Mouse (Mus musculus): Measurements from ENCODE around the gene Bphl. TPM values are rescaled to one million over a fixed set of nuclear protein-coding genes. Genes with fewer than 3 reads are reported as not detected.

The Bphl gene
- polyA plus RNA-seq, 1 experiment: 0.17 TPM

GRCm38 (mm10) chr13:34021998-34022397, 15.4 kb upstream of the Bphl start:
- peaks cover 5% of the 10 kb centered on the region for H3K9me3 ChIP-seq (ENCODE audit: control insufficient read depth, low read length)
- H3K27me3 ChIP-seq (ENCODE audit: control insufficient read depth): no peaks in the 10 kb centered on the region
- H3K36me3 ChIP-seq (ENCODE audit: control insufficient read depth): peaks cover 82% of the 10 kb centered on the region
- TF ChIP-seq GATA1 (IDR thresholded peaks at IDR 0.05; ENCODE audit: low read length): no peak
- TF ChIP-seq TAL1 (IDR thresholded peaks at IDR 0.05; ENCODE audit: low read length): no peak
- no peak overlapping the region for H3K4me3 ChIP-seq (replicated peaks)
- H3K4me1 ChIP-seq (ENCODE audit: control insufficient read depth): no peaks in the 10 kb centered on the region

DNA sequence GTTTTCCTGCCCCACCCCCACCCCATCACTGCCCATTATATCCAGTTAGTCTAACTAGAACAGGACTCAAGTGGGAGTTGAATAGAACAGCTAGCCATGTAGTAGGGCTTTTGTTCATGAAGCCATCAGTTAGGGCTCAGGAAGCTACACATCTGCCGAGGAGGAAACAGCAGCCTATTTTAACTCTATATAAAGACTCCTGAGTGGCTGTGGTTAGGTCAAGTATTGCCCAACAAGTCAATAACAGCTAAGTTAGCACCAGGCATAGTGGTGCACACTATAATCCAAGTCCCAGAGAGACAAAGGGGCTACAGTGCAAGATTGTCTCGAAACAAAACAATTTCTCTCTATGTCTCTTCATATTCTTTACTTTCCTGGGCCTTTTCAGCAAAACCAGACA, 5.4 kb upstream of the Bphl start:
- no peak overlapping the region for H3K4me3 ChIP-seq (replicated peaks)
- peaks cover 3% of the 10 kb centered on the region for H3K4me1 ChIP-seq (ENCODE audit: control insufficient read depth)
- H3K9me3 ChIP-seq (ENCODE audit: control insufficient read depth, low read length): no peaks in the 10 kb centered on the region
- peaks cover 73% of the 10 kb centered on the region for H3K36me3 ChIP-seq (ENCODE audit: control insufficient read depth)
- TF ChIP-seq TAL1 (IDR thresholded peaks at IDR 0.05; ENCODE audit: low read length): no peak
- no peak for TF ChIP-seq GATA1 (IDR thresholded peaks at IDR 0.05; ENCODE audit: low read length)
- no peaks in the 10 kb centered on the region for H3K27me3 ChIP-seq (ENCODE audit: control insufficient read depth)

GRCm38 (mm10) chr13:34035424-34035823, 2.0 kb upstream of the Bphl start:
- peaks cover 42% of the 10 kb centered on the region for H3K36me3 ChIP-seq (ENCODE audit: control insufficient read depth)
- no peak for TF ChIP-seq TAL1 (IDR thresholded peaks at IDR 0.05; ENCODE audit: low read length)
- no peak for TF ChIP-seq GATA1 (IDR thresholded peaks at IDR 0.05; ENCODE audit: low read length)
- H3K4me3 ChIP-seq (replicated peaks): no peak overlapping the region
- H3K27me3 ChIP-seq (ENCODE audit: control insufficient read depth): no peaks in the 10 kb centered on the region
- H3K9me3 ChIP-seq (ENCODE audit: control insufficient read depth, low read length): peaks cover 2% of the 10 kb centered on the region; the same call in 1 of the 2 replicates
- H3K4me1 ChIP-seq (ENCODE audit: control insufficient read depth): peaks cover 16% of the 10 kb centered on the region

DNA sequence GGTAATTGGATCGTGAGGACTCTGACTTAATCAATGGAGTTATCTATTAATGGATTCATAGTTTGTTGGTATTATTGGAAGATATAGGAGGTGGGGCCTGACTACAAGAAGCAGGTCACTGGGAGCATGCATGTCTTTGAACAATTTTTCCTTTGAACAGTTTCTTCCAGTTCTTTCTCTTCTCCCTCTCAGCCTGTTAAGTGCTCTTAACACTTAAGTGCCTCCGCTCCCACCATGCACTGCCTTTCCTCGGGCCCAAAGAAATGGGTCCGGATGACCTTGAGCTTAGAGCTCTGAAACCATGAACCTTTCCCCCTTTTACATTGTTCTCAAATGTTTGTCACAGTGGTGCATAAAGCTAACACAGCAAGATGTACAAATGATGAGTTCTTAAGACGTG, 671 bp upstream of the Bphl start:
- TF ChIP-seq TAL1 (IDR thresholded peaks at IDR 0.05; ENCODE audit: low read length) (no peak), GATA1 (IDR thresholded peaks at IDR 0.05; ENCODE audit: low read length) (no peak)
- Histone ChIP-seq H3K4me3 (replicated peaks) (peak overlapping the region; percentile 78), H3K4me1 (ENCODE audit: control insufficient read depth) (peaks cover 16% of the 10 kb centered on the region)

DNA sequence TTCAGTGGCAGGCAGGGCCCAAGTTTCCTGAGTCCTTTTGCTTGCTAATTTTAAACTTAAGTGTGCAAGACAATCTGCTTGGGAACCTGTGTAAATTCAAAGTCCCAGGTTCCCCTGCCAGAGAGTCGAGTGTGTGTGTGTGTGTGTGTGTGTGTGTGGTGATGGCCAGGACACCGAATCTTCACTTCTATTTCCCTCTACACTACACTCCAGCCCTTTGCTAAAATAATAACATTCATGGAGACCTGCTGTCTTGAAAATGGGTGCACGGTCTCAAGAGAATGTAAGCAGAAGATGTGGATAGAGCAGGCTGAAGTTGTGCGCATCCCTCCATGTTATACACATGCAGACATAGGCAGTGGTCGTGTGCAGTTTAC, 647 bp downstream of the Bphl start:
- H3K4me3 ChIP-seq (replicated peaks): peak overlapping the region; percentile 78
- no peaks in the 10 kb centered on the region for H3K27me3 ChIP-seq (ENCODE audit: control insufficient read depth)
- TF ChIP-seq TAL1 (IDR thresholded peaks at IDR 0.05; ENCODE audit: low read length) (no peak), GATA1 (IDR thresholded peaks at IDR 0.05; ENCODE audit: low read length) (no peak)
- H3K4me1 ChIP-seq (ENCODE audit: control insufficient read depth): peaks cover 16% of the 10 kb centered on the region
- H3K9me3 ChIP-seq (ENCODE audit: control insufficient read depth, low read length): peaks cover 2% of the 10 kb centered on the region; the same call in 1 of the 2 replicates
- H3K36me3 ChIP-seq (ENCODE audit: control insufficient read depth): peaks cover 19% of the 10 kb centered on the region

More for the DNA sequence above, 671 bp upstream of the Bphl start:
- H3K27me3 ChIP-seq (ENCODE audit: control insufficient read depth): no peaks in the 10 kb centered on the region
- H3K9me3 ChIP-seq (ENCODE audit: control insufficient read depth, low read length): peaks cover 2% of the 10 kb centered on the region; the same call in 1 of the 2 replicates
- peaks cover 31% of the 10 kb centered on the region for H3K36me3 ChIP-seq (ENCODE audit: control insufficient read depth)

GRCm38 (mm10) chr13:34038901-34039341, 1.5 kb downstream of the Bphl start:
- peaks cover 16% of the 10 kb centered on the region for H3K4me1 ChIP-seq (ENCODE audit: control insufficient read depth)
- peaks cover 10% of the 10 kb centered on the region for H3K36me3 ChIP-seq (ENCODE audit: control insufficient read depth)
- no peaks in the 10 kb centered on the region for H3K27me3 ChIP-seq (ENCODE audit: control insufficient read depth)
- TF ChIP-seq GATA1 (IDR thresholded peaks at IDR 0.05; ENCODE audit: low read length): no peak
- TF ChIP-seq TAL1 (IDR thresholded peaks at IDR 0.05; ENCODE audit: low read length): no peak
- H3K9me3 ChIP-seq (ENCODE audit: control insufficient read depth, low read length): peaks cover 2% of the 10 kb centered on the region; the same call in 1 of the 2 replicates
- H3K4me3 ChIP-seq (replicated peaks): peak overlapping the region; percentile 78

DNA sequence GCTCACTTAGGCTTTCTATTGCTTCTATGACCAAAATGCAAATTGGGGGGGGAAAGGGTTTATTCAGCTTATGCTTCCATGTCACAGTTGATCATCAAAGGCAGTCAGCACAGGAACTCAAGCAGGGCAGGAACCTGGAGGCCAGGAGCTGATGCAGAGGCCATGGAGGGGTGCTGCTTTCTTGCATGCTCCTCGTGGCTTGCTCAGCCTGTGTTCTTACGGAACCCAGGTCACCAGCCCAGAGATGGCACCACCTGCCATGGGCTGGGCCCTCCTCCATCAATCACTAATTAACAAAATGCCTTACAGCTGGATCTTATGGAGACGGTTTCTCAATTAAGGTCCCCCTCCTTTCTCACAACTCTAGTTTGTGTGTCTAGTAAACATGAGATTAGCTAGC, 2.7 kb downstream of the Bphl start:
- TF ChIP-seq GATA1 (IDR thresholded peaks at IDR 0.05; ENCODE audit: low read length) (no peak), TAL1 (IDR thresholded peaks at IDR 0.05; ENCODE audit: low read length) (no peak)
- no peak overlapping the region for H3K4me3 ChIP-seq (replicated peaks)
- H3K4me1 ChIP-seq (ENCODE audit: control insufficient read depth): peaks cover 16% of the 10 kb centered on the region

DNA sequence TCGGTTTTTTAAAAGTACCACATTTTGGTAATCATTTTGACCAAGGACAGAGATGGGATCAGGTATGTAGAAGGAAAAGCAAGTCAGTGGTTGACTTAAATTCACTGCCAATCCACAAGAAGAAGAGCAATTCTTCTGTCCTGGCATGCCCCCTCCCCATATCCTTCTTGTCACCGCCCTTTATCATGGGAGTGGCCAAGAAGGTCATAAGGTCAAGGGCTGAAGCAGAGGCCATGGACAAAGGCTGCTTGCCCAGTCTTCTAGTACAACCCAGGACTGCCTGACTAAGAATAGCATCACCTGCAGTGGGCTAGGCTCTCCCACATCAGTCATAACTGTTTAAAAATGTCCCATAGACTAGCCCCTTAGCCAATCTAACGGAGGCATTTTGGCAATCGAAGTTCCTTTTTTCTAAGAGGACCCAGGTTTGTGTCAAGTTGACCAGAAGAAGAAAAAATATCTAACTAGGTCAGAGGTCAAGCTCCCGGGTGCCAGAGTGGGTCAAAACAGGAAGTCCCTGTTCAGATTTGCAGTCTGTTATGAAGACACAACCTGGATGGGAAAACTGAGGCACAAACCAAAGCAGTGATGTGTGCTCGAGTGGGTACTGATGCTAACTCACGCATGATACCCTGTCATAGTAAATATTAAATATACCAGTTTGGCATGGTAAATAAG, 6.5 kb downstream of the Bphl start:
- no peak for TF ChIP-seq TAL1 (IDR thresholded peaks at IDR 0.05; ENCODE audit: low read length)
- Histone ChIP-seq H3K36me3 (ENCODE audit: control insufficient read depth) (peaks cover 7% of the 10 kb centered on the region; the same call in 1 of the 2 replicates), H3K27me3 (ENCODE audit: control insufficient read depth) (no peaks in the 10 kb centered on the region), H3K9me3 (ENCODE audit: control insufficient read depth, low read length) (peaks cover 2% of the 10 kb centered on the region; the same call in 1 of the 2 replicates), H3K4me3 (replicated peaks) (no peak overlapping the region), H3K4me1 (ENCODE audit: control insufficient read depth) (no peaks in the 10 kb centered on the region; the same call in 1 of the 2 replicates)

More for the DNA sequence above, 2.7 kb downstream of the Bphl start:
- H3K27me3 ChIP-seq (ENCODE audit: control insufficient read depth): no peaks in the 10 kb centered on the region
- H3K36me3 ChIP-seq (ENCODE audit: control insufficient read depth): peaks cover 2% of the 10 kb centered on the region; the same call in 1 of the 2 replicates
- H3K9me3 ChIP-seq (ENCODE audit: control insufficient read depth, low read length): peaks cover 2% of the 10 kb centered on the region; the same call in 1 of the 2 replicates

DNA sequence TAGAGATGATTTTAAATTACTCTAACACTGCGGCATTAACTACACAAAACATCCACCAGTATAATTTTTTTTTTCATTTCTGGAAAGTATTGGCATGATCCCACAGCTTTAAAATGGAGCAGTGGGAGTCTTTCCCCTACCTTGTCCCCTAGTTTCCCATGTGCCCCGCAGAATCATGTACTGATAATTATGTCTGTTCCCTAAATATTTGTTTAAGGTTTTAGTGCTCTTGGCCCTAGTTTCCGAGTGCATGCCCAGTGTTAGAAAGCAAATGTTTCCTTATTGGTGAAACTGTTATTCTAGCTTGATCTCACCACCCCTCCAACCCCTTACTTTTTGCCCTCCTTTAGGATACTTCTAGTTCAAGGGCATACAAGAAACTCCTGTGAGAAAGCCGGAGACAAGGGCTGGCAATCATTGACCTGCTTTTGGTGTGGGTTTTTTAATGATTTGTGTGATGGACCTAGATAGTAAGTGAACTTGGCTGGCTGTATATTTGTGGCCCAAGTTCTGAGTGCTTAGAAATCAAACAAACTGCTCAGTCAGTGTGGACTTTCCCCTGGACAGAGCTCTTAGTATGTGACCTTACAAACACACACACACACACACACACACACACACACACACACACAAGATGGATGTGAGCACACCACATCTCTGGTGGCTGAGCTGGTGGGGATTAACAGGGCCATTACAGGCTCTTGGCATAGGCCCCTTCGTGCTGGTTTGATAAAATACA, 8.3 kb downstream of the Bphl start:
- Histone ChIP-seq H3K36me3 (ENCODE audit: control insufficient read depth) (peaks cover 11% of the 10 kb centered on the region; the same call in 1 of the 2 replicates), H3K4me3 (replicated peaks) (no peak overlapping the region), H3K27me3 (ENCODE audit: control insufficient read depth) (no peaks in the 10 kb centered on the region), H3K9me3 (ENCODE audit: control insufficient read depth, low read length) (no peaks in the 10 kb centered on the region), H3K4me1 (ENCODE audit: control insufficient read depth) (no peaks in the 10 kb centered on the region)
- TF ChIP-seq TAL1 (IDR thresholded peaks at IDR 0.05; ENCODE audit: low read length) (no peak), GATA1 (IDR thresholded peaks at IDR 0.05; ENCODE audit: low read length) (no peak)

All from erythroblast, embryonic 14.5 days (primary cell).